Mouse (Mus musculus) erythroblast, embryonic 14.5 days (primary cell): ENCODE data around the gene Ryr1.
A peak's percentile ranks its signal among the peaks of the same experiment; 100 is the strongest.

ENCODE experiments used
- GATA1 ChIP-seq: IDR thresholded peaks from 2 replicates; pipeline ENCODE4 v1.6.1; 2012; ENCODE audit warnings: low read length, inconsistent platforms, mixed read lengths
- TAL1 ChIP-seq: IDR thresholded peaks from 3 replicates; pipeline ENCODE4 v1.6.1; 2012; ENCODE audit warnings: low read length, inconsistent platforms, mixed read lengths

DNA sequence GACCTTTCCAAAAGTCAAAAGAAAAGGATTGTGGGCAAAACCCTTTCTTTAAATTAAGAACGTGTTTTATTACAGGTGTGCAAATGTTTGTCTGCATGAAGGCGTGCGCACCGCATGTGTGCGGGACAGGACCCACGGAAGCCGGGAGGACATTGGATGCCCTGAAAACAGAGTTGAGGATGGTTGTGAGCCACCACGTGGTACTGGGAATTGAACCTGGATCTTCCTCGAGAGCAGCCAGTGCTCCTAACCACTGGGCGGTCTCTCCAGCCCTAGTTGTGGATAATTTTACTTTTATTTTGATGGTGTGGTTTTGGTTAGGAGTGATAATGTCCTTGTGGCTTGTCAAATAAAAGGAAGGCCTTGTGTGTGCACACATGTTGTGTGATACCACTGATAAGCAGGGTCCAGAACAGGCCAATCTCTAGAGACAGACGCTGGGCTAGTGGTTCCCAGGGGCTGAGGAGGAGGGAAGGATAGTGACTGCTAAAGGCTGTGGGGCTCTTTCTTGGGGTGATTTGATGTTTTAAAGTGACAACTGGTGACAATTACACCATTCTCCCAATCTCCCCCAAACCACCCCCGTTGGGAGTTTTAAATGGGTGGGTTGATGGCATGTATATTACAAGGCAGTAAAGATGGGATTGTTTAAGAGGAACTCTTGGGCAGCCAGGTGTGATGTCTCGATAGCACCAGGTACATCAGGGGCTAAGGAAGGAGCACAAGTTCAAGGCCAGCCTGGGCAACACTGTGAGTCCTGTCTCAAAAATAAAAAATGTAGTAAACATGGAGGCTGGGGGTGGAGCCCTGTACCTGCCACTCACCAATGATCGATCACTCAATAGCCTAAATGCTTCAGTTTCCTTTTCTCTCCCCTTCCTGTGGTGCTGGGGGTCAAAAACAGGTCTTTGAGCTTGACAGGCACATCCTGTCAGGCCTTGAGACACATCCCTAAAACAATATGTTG is 95.0 kb downstream of the Ryr1 start:
- TF ChIP-seq GATA1: peak; percentile 65
- TF ChIP-seq TAL1: peak; percentile 70
